Mouse (Mus musculus) ES-E14 (cell line): ENCODE measurements around the gene Gipc3. TPM values are rescaled to one million over a fixed set of nuclear protein-coding genes. Genes with fewer than 3 reads are reported as not detected.

Experiments used
- DNase-seq: peaks from one replicate; pipeline ENCODE4 v3.0.0-alpha.2; 2013; ENCODE audit warnings: low read depth, low spot score
- H3K27ac ChIP-seq: 2 replicates; pipeline ENCODE4 v1.5.1; 2012; ENCODE audit warnings: low read depth, mild to moderate bottlenecking, low read length, moderate library complexity, mixed read lengths; ENCODE audit not compliant: poor library complexity, insufficient read depth, severe bottlenecking
- H3K36me3 ChIP-seq: 2 replicates; pipeline ENCODE4 v1.6.1; 2012; ENCODE audit warnings: mild to moderate bottlenecking, low read length, moderate library complexity, mixed read lengths; ENCODE audit not compliant: control insufficient read depth, poor library complexity, insufficient read depth, severe bottlenecking
- H3K4me1 ChIP-seq, 2 experiments: fragments of 150-350 bp in 1 of 2; sonication (generic) in 1 of 2; 2 replicates each; pipeline ENCODE4 v1.6.1; 2012; ENCODE audit warnings: low read length in 2 of 2, mild to moderate bottlenecking in 1 of 2, mixed read lengths in 1 of 2; ENCODE audit not compliant: control insufficient read depth in 2 of 2, insufficient read depth in 2 of 2, poor library complexity in 1 of 2
- H3K4me3 ChIP-seq, 2 experiments: fragments of 150-350 bp in 1 of 2; sonication (generic) in 1 of 2; 2 replicates each; pipeline ENCODE4 v1.5.1; 2012; ENCODE audit warnings: low read length in 2 of 2, low read depth in 1 of 2, mild to moderate bottlenecking in 1 of 2, mixed read lengths in 1 of 2; ENCODE audit not compliant: insufficient read depth in 1 of 2, poor library complexity in 1 of 2, severe bottlenecking in 1 of 2
- H3K9ac ChIP-seq: 2 replicates; pipeline ENCODE4 v1.6.1; 2012; ENCODE audit warnings: low read depth, mild to moderate bottlenecking, low read length, mixed read lengths; ENCODE audit not compliant: poor library complexity, insufficient read depth, severe bottlenecking
- H3K9me3 ChIP-seq: fragments of 150-350 bp; sonication (generic); 2 replicates; pipeline ENCODE4 v1.6.1; 2012; ENCODE audit warnings: low read depth, mild to moderate bottlenecking, low read length; ENCODE audit not compliant: control insufficient read depth, insufficient read depth
- CHD2 ChIP-seq: IDR thresholded peaks from 2 replicates; pipeline ENCODE4 v1.6.1; 2014; ENCODE audit warnings: mild to moderate bottlenecking, low read depth, low read length, inconsistent platforms
- HCFC1 ChIP-seq: IDR thresholded peaks from 2 replicates; pipeline ENCODE4 v1.6.1; 2012; ENCODE audit warnings: low read length, inconsistent platforms, borderline replicate concordance; ENCODE audit not compliant: insufficient read depth
- MAFK ChIP-seq: IDR thresholded peaks from 2 replicates; pipeline ENCODE4 v1.6.1; 2014; ENCODE audit warnings: mild to moderate bottlenecking, low read depth, low read length, inconsistent platforms; ENCODE audit not compliant: insufficient read depth
- ZC3H11A ChIP-seq: IDR thresholded peaks from 2 replicates; pipeline ENCODE4 v1.6.1; 2012; ENCODE audit warnings: low read depth, mild to moderate bottlenecking, inconsistent platforms, low read length, borderline replicate concordance
- ZNF384 ChIP-seq: IDR thresholded peaks from 2 replicates; pipeline ENCODE4 v1.6.1; 2012; ENCODE audit warnings: low read depth, low read length, inconsistent platforms
- in situ Hi-C, 2 experiments: fragments of 600-800 bp; cut with MboI; formaldehyde crosslinking; loops; one replicate each; pipeline ENCODE4 v1.15.1; 2025; ENCODE audit warnings: low sequenced_read_pairs in 2 of 2, inconsistent platforms in 1 of 2; ENCODE audit not compliant: unreplicated experiment in 2 of 2
- total RNA-seq: library from RNA; depleted of rRNA; stranded (reverse); fragments of 300-350 nt; gene quantifications from 2 replicates; pipeline ENCODE4 v1.2.3, GENCODE M21; 2012

Gipc3 gene
- total RNA-seq, 1 experiment, result 0.09 TPM

- peak overlapping the region; percentile 78 to 87 for H3K4me3 ChIP-seq
- no peaks in the 10 kb centered on the region for H3K9me3 ChIP-seq
- no peak overlapping the region; the same call in 1 of the 2 replicates for H3K27ac ChIP-seq
- H3K36me3 ChIP-seq, result peaks cover 24% of the 10 kb centered on the region; the same call in 1 of the 2 replicates
- peaks cover 6 to 9% of the 10 kb centered on the region in 2 experiments; a peak in 2 of 4 replicates for H3K4me1 ChIP-seq
- peak overlapping the region; percentile 91 for H3K9ac ChIP-seq
- in situ Hi-C loops, result no loop called here
- TF ChIP-seq ZNF384, result no peak
- no peak for TF ChIP-seq ZC3H11A
- TF ChIP-seq MAFK, result no peak
- no peak for TF ChIP-seq CHD2
- no peak for TF ChIP-seq HCFC1
- no peak for DNase-seq
Observed at GRCm38 (mm10) chr10:81377362-81377664, 34.2 kb upstream of the Gipc3 start.

- Histone ChIP-seq H3K4me3 (peak overlapping the region; percentile 78 to 87), H3K27ac (0 out of 2 replicates have a peak overlapping the region, but pooled peaks have one; percentile 2), H3K9ac (peak overlapping the region; percentile 91), H3K36me3 (peaks cover 25% of the 10 kb centered on the region; the same call in 1 of the 2 replicates), H3K4me1 (peaks cover 6 to 12% of the 10 kb centered on the region in 2 experiments; a peak in 2 of 4 replicates), H3K9me3 (no peaks in the 10 kb centered on the region)
- TF ChIP-seq MAFK (no peak), ZC3H11A (no peak), ZNF384 (no peak), CHD2 (no peak), HCFC1 (no peak)
- in situ Hi-C loops, result no loop called here
- DNase-seq, result no peak
Observed at GRCm38 (mm10) chr10:81376561-81377361, 33.7 kb upstream of the Gipc3 start.

- in situ Hi-C loops, result no loop called here
- Histone ChIP-seq H3K36me3 (peaks cover 39% of the 10 kb centered on the region), H3K9ac (peak overlapping the region; percentile 46; the same call in 1 of the 2 replicates), H3K27ac (no peak overlapping the region; the same call in 1 of the 2 replicates), H3K4me1 (peaks cover 6 to 15% of the 10 kb centered on the region in 2 experiments; a peak in 2 of 4 replicates), H3K9me3 (no peaks in the 10 kb centered on the region), H3K4me3 (peak overlapping the region in 1 of 2 experiments; percentile 10; a peak in 1 of 4 replicates)
- TF ChIP-seq ZC3H11A, result no peak
- TF ChIP-seq ZNF384, result no peak
- TF ChIP-seq MAFK, result peak; percentile 52; the same call in 1 of the 2 replicates
- no peak for DNase-seq
Observed at GRCm38 (mm10) chr10:81375322-81375721, 32.3 kb upstream of the Gipc3 start.

- no peak overlapping the region for H3K9ac ChIP-seq
- H3K9me3 ChIP-seq, result no peaks in the 10 kb centered on the region
- TF ChIP-seq HCFC1 (no peak), ZNF384 (no peak), CHD2 (no peak), ZC3H11A (no peak), MAFK (no peak)
- DNase-seq, result no peak
- in situ Hi-C loops, result no loop called here
- H3K36me3 ChIP-seq, result peaks cover 68% of the 10 kb centered on the region
- peaks cover 0 to 37% of the 10 kb centered on the region in 2 experiments; a peak in 3 of 4 replicates for H3K4me1 ChIP-seq
- H3K27ac ChIP-seq, result no peak overlapping the region
- no peak overlapping the region for H3K4me3 ChIP-seq
Observed at GRCm38 (mm10) chr10:81367207-81367495, 24.1 kb upstream of the Gipc3 start.
